Mouse (Mus musculus) A20 (cell line): ENCODE data around the gene Raver1.
A peak's percentile ranks its signal among the peaks of the same experiment; 100 is the strongest.

ENCODE experiments used
- DNase-seq: peaks from one replicate; pipeline ENCODE4 v3.0.0-alpha.2; 2011; ENCODE audit warnings: low read depth, low spot score

Raver1 gene

GRCm38 (mm10) chr9:21041308-21041707 is 50.5 kb downstream of the Raver1 start:
- DNase-seq = no peak

- DNase-seq = no peak
Measured at GRCm38 (mm10) chr9:21039779-21040178, 52.0 kb downstream of the Raver1 start.

DNA sequence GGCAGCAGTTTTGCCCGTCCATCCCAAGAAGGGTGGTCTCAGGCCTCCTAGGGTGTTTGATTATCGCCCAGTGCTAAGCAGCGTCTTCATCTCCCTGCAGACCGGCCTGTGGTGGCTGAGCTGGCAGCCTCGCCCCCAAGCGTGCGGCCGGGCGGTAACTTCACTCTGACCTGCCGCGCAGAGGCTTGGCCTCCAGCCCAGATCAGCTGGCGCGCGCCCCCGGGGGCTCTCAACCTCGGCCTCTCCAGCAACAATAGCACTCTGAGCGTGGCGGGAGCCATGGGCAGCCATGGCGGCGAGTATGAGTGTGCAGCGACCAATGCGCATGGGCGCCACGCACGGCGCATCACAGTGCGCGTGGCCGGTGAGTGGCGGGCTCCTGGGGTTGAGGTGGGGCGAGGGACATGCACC is 54.3 kb downstream of the Raver1 start:
- DNase-seq = no peak

GRCm38 (mm10) chr9:21036666-21037065 is 55.1 kb downstream of the Raver1 start:
- no peak for DNase-seq

DNA sequence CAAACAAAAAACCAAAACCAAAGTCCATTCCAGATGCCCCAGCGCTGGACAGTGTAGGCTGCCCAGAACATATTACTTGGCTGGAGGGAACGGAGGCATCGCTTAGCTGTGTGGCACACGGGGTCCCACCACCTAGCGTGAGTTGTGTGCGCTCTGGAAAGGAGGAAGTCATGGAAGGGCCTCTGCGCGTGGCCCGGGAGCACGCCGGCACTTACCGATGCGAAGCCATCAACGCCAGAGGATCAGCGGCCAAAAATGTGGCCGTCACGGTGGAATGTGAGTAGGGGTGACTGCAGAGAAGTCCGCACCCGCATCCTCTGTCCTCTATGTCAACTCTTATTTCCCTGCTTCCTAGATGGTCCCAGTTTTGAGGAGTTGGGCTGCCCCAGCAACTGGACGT is 55.6 kb downstream of the Raver1 start:
- no peak for DNase-seq

DNA sequence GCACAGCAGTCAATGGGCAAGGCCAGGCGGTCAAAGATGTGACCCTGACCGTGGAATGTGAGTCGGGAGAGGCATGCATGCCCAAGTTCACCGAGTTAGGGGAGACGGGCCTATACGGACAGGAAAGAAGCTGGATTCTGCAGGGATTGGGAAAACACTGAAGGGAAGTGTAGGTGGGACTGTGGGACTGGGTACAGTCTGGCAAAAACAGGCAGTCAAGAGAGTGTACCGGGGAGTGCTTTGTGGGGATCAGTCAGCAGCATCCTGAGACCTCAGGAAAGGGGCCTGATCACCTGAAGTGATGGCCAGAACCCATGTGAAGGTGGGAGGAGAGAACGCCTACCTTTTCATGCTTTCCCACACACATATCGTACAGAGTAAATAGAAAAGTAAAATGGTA is 56.2 kb downstream of the Raver1 start:
- no peak for DNase-seq

GRCm38 (mm10) chr9:21034481-21035085 is 57.2 kb downstream of the Raver1 start:
- no peak for DNase-seq

DNA sequence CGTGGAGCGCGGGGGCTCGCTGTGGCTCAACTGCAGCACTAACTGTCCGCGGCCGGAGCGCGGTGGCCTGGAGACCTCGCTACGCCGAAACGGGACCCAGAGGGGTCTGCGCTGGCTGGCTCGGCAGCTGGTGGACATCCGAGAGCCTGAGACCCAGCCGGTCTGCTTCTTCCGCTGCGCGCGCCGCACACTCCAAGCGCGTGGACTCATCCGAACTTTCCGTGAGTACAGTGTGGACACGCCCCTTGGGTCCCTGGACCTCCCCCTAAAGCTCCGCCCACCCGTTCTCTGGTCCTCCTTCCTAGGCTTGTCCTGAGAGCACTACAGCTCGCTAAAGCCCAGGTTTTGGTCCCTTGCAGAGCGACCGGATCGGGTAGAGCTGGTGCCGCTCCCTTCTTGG is 58.7 kb downstream of the Raver1 start:
- DNase-seq = peak; percentile 87

GRCm38 (mm10) chr9:21032491-21032890 is 59.3 kb downstream of the Raver1 start:
- no peak for DNase-seq

GRCm38 (mm10) chr9:21031896-21032351 is 59.9 kb downstream of the Raver1 start, which contains the start of gene Icam5:
Gene Icam5, plus strand, starts transcription at chr9:21032073.
- peak; percentile 51 for DNase-seq

GRCm38 (mm10) chr9:21031251-21031895 is 60.4 kb downstream of the Raver1 start:
- peak; percentile 77 for DNase-seq

- peak; percentile 90 for DNase-seq
Measured at GRCm38 (mm10) chr9:21030781-21031250, 61.0 kb downstream of the Raver1 start.

- DNase-seq = no peak
Measured at GRCm38 (mm10) chr9:21030055-21030600, 61.7 kb downstream of the Raver1 start.

GRCm38 (mm10) chr9:21029291-21030054 is 62.3 kb downstream of the Raver1 start, which contains the start of gene Icam4:
Gene Icam4, plus strand, starts transcription at chr9:21029373.
- DNase-seq = peak; percentile 67

GRCm38 (mm10) chr9:21028560-21029110 is 63.2 kb downstream of the Raver1 start:
- DNase-seq = no peak

GRCm38 (mm10) chr9:21027774-21028290 is 64.0 kb downstream of the Raver1 start:
- no peak for DNase-seq

- DNase-seq = no peak
Measured at GRCm38 (mm10) chr9:21026849-21027248, 65.0 kb downstream of the Raver1 start.

DNA sequence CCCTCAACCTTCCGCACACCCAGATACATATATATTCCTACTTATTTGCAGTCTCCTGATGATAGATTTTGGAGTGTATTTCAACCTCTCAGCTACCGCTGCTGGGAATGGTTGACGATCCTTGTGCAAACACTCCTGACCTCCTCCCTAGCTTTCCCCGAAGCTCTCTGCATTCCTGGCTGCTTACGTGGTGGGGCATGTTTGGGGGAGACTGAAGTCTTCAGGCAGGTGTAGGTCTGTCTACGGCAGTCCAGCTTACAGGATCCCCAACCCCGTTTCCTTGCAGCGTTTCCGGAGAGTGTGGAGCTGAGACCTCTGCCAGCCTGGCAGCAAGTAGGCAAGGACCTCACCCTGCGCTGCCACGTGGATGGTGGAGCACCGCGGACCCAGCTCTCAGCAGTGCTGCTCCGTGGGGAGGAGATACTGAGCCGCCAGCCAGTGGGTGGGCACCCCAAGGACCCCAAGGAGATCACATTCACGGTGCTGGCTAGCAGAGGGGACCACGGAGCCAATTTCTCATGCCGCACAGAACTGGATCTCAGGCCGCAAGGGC is 66.5 kb downstream of the Raver1 start:
- no peak for DNase-seq
